Mouse (Mus musculus) embryonic fibroblast, embryonic 13.5 days (primary cell): ENCODE results near the gene Anxa6. TPM values are rescaled to one million over a fixed set of nuclear protein-coding genes. Genes with fewer than 3 reads are reported as not detected.
"Not testable (repeated sequence)": the region's sequence is repeated elsewhere in the genome, so short reads cannot be mapped to it uniquely, and the experiment has no call there.

Experiments
- H3K27ac ChIP-seq: 2 replicates; pipeline ENCODE4 v1.5.1; 2012; ENCODE audit warnings: low read length, control low read depth, inconsistent platforms; ENCODE audit not compliant: insufficient read depth
- H3K4me1 ChIP-seq: 2 replicates; pipeline ENCODE4 v1.6.1; 2011; ENCODE audit warnings: low read length; ENCODE audit not compliant: control insufficient read depth, insufficient read depth
- H3K4me3 ChIP-seq: 2 replicates; pipeline ENCODE4 v1.5.1; 2011; ENCODE audit warnings: mild to moderate bottlenecking, control low read depth, low read length; ENCODE audit not compliant: insufficient read depth
- CTCF ChIP-seq: IDR thresholded peaks from 2 replicates; pipeline ENCODE4 v1.5.1; 2011; ENCODE audit warnings: mild to moderate bottlenecking, control low read depth, low read length, moderate library complexity, borderline replicate concordance; ENCODE audit not compliant: insufficient read depth
- POLR2A ChIP-seq: IDR thresholded peaks from 2 replicates; pipeline ENCODE4 v1.6.1; 2011; ENCODE audit warnings: low read depth, mild to moderate bottlenecking, control low read depth, low read length, moderate library complexity
- polyA plus RNA-seq: library from polyadenylated mRNA; stranded (reverse); fragments of >200 nt; gene quantifications from 2 replicates; pipeline ENCODE4 v1.2.4, GENCODE M21; 2011; ENCODE audit warnings: low read depth; ENCODE audit not compliant: missing spikeins, insufficient read length

Gene Anxa6
- polyA plus RNA-seq, 1 experiment, result 288 TPM

GRCm38 (mm10) chr11:54962810-54963209 is 70.4 kb downstream of the Anxa6 start, which contains the start of gene Tnip1:
Gene Tnip1 (minus strand): TSS chr11:54962917.
- Histone ChIP-seq H3K27ac (no peak within 1 kb of the TSS), H3K4me3 (no peak within 1 kb of the TSS), H3K4me1 (no peaks in the 10 kb centered on the region)
- no peak for TF ChIP-seq POLR2A

DNA sequence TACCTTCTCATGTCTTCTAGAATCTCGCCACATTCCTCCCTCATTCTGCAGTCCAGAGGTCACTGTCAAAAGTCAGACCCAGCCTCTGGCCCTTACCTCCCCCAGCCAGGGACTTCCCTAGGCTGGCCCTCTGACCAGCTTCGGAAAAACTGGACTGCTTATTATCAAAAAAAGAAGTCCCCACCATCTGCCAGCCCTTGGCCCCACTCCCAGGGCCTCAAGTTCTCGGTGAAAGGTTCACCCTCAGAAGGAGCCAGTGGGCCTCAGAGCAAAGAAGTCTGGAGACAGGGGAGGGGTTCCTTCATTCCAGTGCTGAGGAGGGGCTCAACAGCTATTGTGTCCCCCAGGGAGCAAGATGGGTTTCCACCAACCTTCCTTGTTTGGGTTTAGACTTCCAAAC is 71.3 kb downstream of the Anxa6 start:
- H3K4me1 ChIP-seq, result no peaks in the 10 kb centered on the region
- no peak overlapping the region for H3K4me3 ChIP-seq

DNA sequence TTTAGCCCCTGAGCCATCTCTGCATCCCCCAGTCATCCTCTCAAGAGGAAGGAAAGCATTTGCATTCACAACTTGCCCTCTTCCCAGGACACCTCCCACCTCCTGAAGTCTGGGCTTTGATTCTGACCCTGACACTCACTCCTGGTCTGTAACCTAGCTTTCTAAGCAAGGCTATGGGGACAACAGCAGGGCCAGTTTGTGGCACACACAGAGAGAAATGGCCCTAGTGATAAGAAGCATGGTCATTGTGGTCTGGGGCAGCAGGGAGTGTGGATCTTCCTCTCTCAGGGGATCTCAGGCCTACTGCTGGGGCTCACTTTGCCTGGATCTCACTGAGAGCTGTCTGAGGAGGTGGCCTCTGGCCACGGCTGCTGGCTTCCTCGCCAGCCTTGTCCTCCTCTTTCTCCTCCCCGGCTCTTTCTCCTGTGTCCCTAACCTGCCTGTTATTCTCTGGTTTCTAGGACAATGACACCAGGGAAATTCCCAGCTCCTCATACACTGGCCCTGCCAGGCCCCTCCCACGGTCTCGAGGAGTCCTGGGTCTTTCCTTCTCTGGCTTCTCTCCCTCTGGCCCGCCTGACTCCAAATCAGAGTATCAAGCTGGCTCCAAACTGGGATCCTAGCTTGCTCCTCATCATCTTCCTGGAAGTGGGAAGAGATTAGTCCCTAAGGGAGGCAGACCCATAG is 71.9 kb downstream of the Anxa6 start:
- no peak overlapping the region for H3K4me3 ChIP-seq
- H3K27ac ChIP-seq, result no peak overlapping the region
- TF ChIP-seq POLR2A, result no peak
- no peak for TF ChIP-seq CTCF
- H3K4me1 ChIP-seq, result no peaks in the 10 kb centered on the region

More for the DNA sequence above, 71.3 kb downstream of the Anxa6 start:
- no peak for TF ChIP-seq CTCF
- no peak overlapping the region for H3K27ac ChIP-seq

GRCm38 (mm10) chr11:54960251-54960650 is 73.0 kb downstream of the Anxa6 start:
- Histone ChIP-seq H3K4me1 (no peaks in the 10 kb centered on the region), H3K27ac (no peak overlapping the region), H3K4me3 (no peak overlapping the region)
- TF ChIP-seq POLR2A (no peak), CTCF (no peak)

DNA sequence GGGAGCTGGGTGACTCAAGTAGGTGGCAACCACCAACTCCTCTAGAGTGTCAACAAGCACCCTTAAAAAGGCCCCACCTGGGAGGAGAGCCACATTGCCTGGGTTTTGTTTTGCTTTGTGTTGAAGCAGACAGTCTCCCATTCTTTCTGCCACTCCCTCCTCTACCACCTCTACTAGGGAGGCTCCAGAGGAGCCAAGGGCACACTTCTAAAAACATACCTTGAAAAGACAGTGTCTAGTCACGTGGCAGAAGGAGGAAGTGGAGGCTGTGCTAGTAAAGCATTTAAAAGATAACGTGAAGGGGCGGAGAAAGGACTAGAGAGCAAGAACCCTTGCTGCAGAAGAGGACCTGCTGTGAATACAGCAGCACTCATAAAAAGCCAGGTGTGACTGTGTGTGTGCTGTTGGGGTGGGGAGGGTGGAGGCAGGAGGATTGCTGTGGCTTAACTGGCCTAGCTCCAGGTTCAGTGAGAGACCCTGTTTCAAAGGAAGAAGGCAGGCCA is 74.6 kb downstream of the Anxa6 start:
- Histone ChIP-seq H3K27ac (no peak overlapping the region), H3K4me1 (peaks cover 4% of the 10 kb centered on the region; the same call in 1 of the 2 replicates), H3K4me3 (no peak overlapping the region)
- TF ChIP-seq CTCF (no peak), POLR2A (no peak)

GRCm38 (mm10) chr11:54957708-54958107 is 75.5 kb downstream of the Anxa6 start:
- not testable (repeated sequence) for H3K4me1 ChIP-seq, H3K27ac ChIP-seq, H3K4me3 ChIP-seq

DNA sequence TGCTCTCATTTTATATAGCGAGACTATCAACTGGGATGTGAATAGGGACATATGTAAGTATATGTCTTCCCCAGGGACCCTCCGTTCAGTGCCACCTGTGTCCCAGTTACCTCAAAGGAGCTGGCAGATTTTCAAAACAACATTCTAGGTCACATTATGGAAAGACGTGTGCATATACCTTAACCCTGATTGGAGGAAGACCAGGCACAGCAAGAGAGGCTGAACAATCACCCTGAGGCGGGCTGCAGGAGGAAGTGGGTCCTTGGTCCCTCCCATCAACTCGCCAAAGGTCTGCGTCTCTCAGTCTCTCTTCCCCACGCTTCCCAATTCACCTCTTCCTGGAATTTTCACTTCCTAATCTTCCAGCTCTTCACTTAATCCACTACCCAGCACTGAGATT is 76.3 kb downstream of the Anxa6 start:
- H3K4me3 ChIP-seq, result no peak overlapping the region
- H3K27ac ChIP-seq, result no peak overlapping the region
- peaks cover 8% of the 10 kb centered on the region; the same call in 1 of the 2 replicates for H3K4me1 ChIP-seq
- TF ChIP-seq CTCF (no peak), POLR2A (no peak)

DNA sequence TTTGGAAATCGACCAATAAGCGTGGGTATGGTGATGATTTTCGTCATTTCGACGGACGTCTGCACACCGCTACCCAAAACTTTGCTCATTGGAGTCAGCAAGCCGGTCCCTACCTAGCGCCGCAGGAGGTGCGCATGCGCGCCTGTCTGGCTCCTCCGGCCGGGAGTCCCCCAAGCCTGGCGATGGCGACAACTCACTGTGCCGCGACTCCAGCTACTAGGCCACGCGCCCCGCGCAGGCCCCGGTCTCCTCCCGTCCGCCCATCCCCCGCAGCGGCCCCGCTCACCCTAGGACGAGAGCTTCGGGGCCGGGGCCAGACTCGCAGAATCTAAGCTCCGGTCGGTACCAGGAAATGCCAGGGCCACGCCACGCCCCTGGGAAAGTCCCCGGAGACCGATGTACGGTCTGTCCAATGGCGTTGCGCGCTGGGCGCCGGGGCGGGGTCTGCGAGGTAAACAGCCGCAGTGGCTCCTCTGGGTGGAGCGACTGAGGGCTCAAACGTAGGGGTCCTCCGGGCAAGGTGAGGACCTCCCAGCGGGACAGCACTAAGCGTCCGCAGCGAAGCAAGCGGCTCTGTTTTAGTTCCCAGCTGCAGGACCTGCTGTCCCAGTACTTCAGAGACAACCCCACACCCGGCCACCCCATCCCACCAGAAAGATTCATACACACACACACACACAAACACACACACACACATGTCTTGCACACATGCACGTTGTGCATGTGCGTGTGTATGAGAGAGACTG is 77.3 kb downstream of the Anxa6 start:
- peaks cover 8% of the 10 kb centered on the region; the same call in 1 of the 2 replicates for H3K4me1 ChIP-seq
- H3K27ac ChIP-seq, result peak overlapping the region; percentile 80
- peak overlapping the region; percentile 78 for H3K4me3 ChIP-seq
- TF ChIP-seq POLR2A (peak; percentile 74), CTCF (no peak)

GRCm38 (mm10) chr11:54955400-54955734 is 77.9 kb downstream of the Anxa6 start:
- Histone ChIP-seq H3K4me3 (peak overlapping the region; percentile 78), H3K27ac (peak overlapping the region; percentile 80)
- H3K4me1 ChIP-seq, result not testable (repeated sequence)

- H3K4me3 ChIP-seq, result no peak overlapping the region
- no peak for TF ChIP-seq POLR2A
- TF ChIP-seq CTCF, result no peak
- H3K27ac ChIP-seq, result no peak overlapping the region
- peaks cover 8% of the 10 kb centered on the region; the same call in 1 of the 2 replicates for H3K4me1 ChIP-seq
Measured at GRCm38 (mm10) chr11:54954716-54955115, 78.5 kb downstream of the Anxa6 start.
